Mouse (Mus musculus) bone marrow, adult 2 months (tissue): ENCODE data around the gene Mthfd1. TPM values are rescaled to one million over a fixed set of nuclear protein-coding genes. Genes with fewer than 3 reads are reported as not detected.
A peak's percentile ranks its signal among the peaks of the same experiment; 100 is the strongest.

Source experiments
- H3K27ac ChIP-seq: fragments of 200-500 bp; 2 replicates; pipeline ENCODE4 v1.5.1; 2012; ENCODE audit warnings: low read depth, mild to moderate bottlenecking, control low read depth, inconsistent platforms, low read length; ENCODE audit not compliant: control insufficient read depth, poor library complexity, insufficient read depth
- H3K4me1 ChIP-seq: fragments of 200-500 bp; 2 replicates; pipeline ENCODE4 v1.6.1; 2011; ENCODE audit warnings: low read length; ENCODE audit not compliant: control insufficient read depth, insufficient read depth
- H3K4me3 ChIP-seq: fragments of 200-500 bp; replicated peaks from 2 replicates; pipeline ENCODE3; 2011; ENCODE audit warnings: mild to moderate bottlenecking, low read depth, low read length, control low read depth; ENCODE audit not compliant: control insufficient read depth
- CTCF ChIP-seq: fragments of 200-500 bp; IDR thresholded peaks from 2 replicates; pipeline ENCODE4 v1.5.1; 2011; ENCODE audit warnings: low read length, control low read depth; ENCODE audit not compliant: control insufficient read depth, insufficient read depth
- POLR2A ChIP-seq: fragments of 200-500 bp; IDR thresholded peaks from 2 replicates; pipeline ENCODE4 v1.6.1; 2011; ENCODE audit warnings: low read depth, mild to moderate bottlenecking, control low read depth, low read length, borderline replicate concordance; ENCODE audit not compliant: control insufficient read depth
- WGBS: fragments of 180-500 bp; shearing (Covaris S2); methylation state at CpG from one replicate; pipeline ENCODE4 v1.1.7; 2018; 5-methylcytosine and 5-hydroxymethylcytosine counted together
- polyA plus RNA-seq: library from polyadenylated mRNA; stranded (reverse); fragments of >200 nt; gene quantifications from 2 replicates; pipeline ENCODE4 v1.2.4, GENCODE M21; 2011; ENCODE audit warnings: low replicate concordance; ENCODE audit not compliant: missing spikeins, insufficient read depth, insufficient read length

The Mthfd1 gene
- polyA plus RNA-seq, 1 experiment: 31.5 TPM

- TF ChIP-seq POLR2A (no peak), CTCF (no peak)
- 81% methylated on average over 8 of the region's 8 CpGs for WGBS
- H3K4me1 ChIP-seq: no peaks in the 10 kb centered on the region; the same call in 1 of the 2 replicates
- no peak overlapping the region; the same call in 1 of the 2 replicates for H3K27ac ChIP-seq
- H3K4me3 ChIP-seq: no peak overlapping the region
Observed at GRCm38 (mm10) chr12:76253991-76254390, 1.1 kb upstream of the Mthfd1 start.

- 0% methylated on average over 11 of the region's 11 CpGs for WGBS
- peak overlapping the region; percentile 39 for H3K27ac ChIP-seq
- H3K4me3 ChIP-seq: peak overlapping the region; percentile 70
- H3K4me1 ChIP-seq: no peaks in the 10 kb centered on the region; the same call in 1 of the 2 replicates
- TF ChIP-seq CTCF (no peak), POLR2A (no peak)
Observed at GRCm38 (mm10) chr12:76255499-76255875, 389 bp downstream of the Mthfd1 start.

- Histone ChIP-seq H3K4me1 (no peaks in the 10 kb centered on the region; the same call in 1 of the 2 replicates), H3K27ac (no peak overlapping the region), H3K4me3 (peak overlapping the region; percentile 58)
- whole genome bisulfite sequencing: 9% methylated on average over 17 of the region's 17 CpGs
- no peak for TF ChIP-seq CTCF
- no peak for TF ChIP-seq POLR2A
Observed at GRCm38 (mm10) chr12:76256114-76256843, 1.2 kb downstream of the Mthfd1 start.

GRCm38 (mm10) chr12:76260673-76261072 is 5.6 kb downstream of the Mthfd1 start:
- no peak for TF ChIP-seq CTCF
- no peak for TF ChIP-seq POLR2A
- Histone ChIP-seq H3K4me3 (no peak overlapping the region), H3K27ac (no peak overlapping the region), H3K4me1 (no peaks in the 10 kb centered on the region; the same call in 1 of the 2 replicates)
- WGBS: 80% methylated on average over 3 of the region's 3 CpGs

GRCm38 (mm10) chr12:76261556-76261955 is 6.5 kb downstream of the Mthfd1 start:
- Histone ChIP-seq H3K27ac (no peak overlapping the region), H3K4me3 (no peak overlapping the region), H3K4me1 (no peaks in the 10 kb centered on the region; the same call in 1 of the 2 replicates)
- WGBS: 87% methylated on average over 4 of the region's 4 CpGs
- TF ChIP-seq POLR2A (no peak), CTCF (no peak)

GRCm38 (mm10) chr12:76262918-76263317 is 7.8 kb downstream of the Mthfd1 start:
- Histone ChIP-seq H3K4me3 (no peak overlapping the region), H3K27ac (no peak overlapping the region), H3K4me1 (no peaks in the 10 kb centered on the region; the same call in 1 of the 2 replicates)
- TF ChIP-seq CTCF (no peak), POLR2A (no peak)
- 92% methylated on average over 4 of the region's 4 CpGs for whole genome bisulfite sequencing

- no peak overlapping the region for H3K27ac ChIP-seq
- H3K4me1 ChIP-seq: no peaks in the 10 kb centered on the region; the same call in 1 of the 2 replicates
- WGBS: 88% methylated on average over 1 of the region's 1 CpGs
- H3K4me3 ChIP-seq: no peak overlapping the region
- TF ChIP-seq CTCF (no peak), POLR2A (no peak)
Observed at GRCm38 (mm10) chr12:76263876-76264275, 8.8 kb downstream of the Mthfd1 start.

- no peak for TF ChIP-seq CTCF
- no peak for TF ChIP-seq POLR2A
Observed at GRCm38 (mm10) chr12:76264325-76264965, 9.3 kb downstream of the Mthfd1 start.

GRCm38 (mm10) chr12:76265001-76265400 is 9.9 kb downstream of the Mthfd1 start:
- Histone ChIP-seq H3K27ac (no peak overlapping the region), H3K4me1 (no peaks in the 10 kb centered on the region; the same call in 1 of the 2 replicates), H3K4me3 (no peak overlapping the region)
- TF ChIP-seq CTCF: no peak
- no peak for TF ChIP-seq POLR2A
- 34% methylated on average over 6 of the region's 6 CpGs for WGBS

More at GRCm38 (mm10) chr12:76264325-76264965, 9.3 kb downstream of the Mthfd1 start:
- H3K4me3 ChIP-seq: no peak overlapping the region
- H3K4me1 ChIP-seq: no peaks in the 10 kb centered on the region; the same call in 1 of the 2 replicates
- H3K27ac ChIP-seq: no peak overlapping the region
- 75% methylated on average over 9 of the region's 9 CpGs for WGBS
